Mouse (Mus musculus): ENCODE data around the gene Mucl2.
"Not testable (repeated sequence)": the region's sequence is repeated elsewhere in the genome, so short reads cannot be mapped to it uniquely, and the experiment has no call there.

Gene Mucl2

GRCm38 (mm10) chr15:103899212-103899611 lies at the start of gene Mucl2:
TSS of gene Mucl2 (minus strand) at chr15:103899312.
- no peak for DNase-seq (ENCODE audit: low spot score)

- DNase-seq (ENCODE audit: low spot score), result not testable (repeated sequence)
Measured at GRCm38 (mm10) chr15:103913061-103913460, 13.9 kb upstream of the Mucl2 start.
